Mouse (Mus musculus): ENCODE data around the gene Wdr35. TPM values are rescaled to one million over a fixed set of nuclear protein-coding genes. Genes with fewer than 3 reads are reported as not detected.

The Wdr35 gene
- total and polyA plus RNA-seq, 3 experiments: 3.4 to 9.5 (median 9.0) TPM

- Histone ChIP-seq H3K4me1 (ENCODE audit: control insufficient read depth, insufficient read depth, low read length) (no peaks in the 10 kb centered on the region), H3K9ac (ENCODE audit: low read depth, low read length) (no peak overlapping the region), H3K79me2 (replicated peaks; ENCODE audit: control insufficient read depth, insufficient read depth, low read length) (no peaks in the 10 kb centered on the region), H3K36me3 (ENCODE audit: control insufficient read depth, insufficient read depth, low read length) (no peaks in the 10 kb centered on the region), H3K4me3 (no peak overlapping the region), H3K27me3 (ENCODE audit: control insufficient read depth, insufficient read depth, low read length) (no peaks in the 10 kb centered on the region), H3K27ac (no peak overlapping the region)
- DNase-seq: no peak
- 54% methylated on average over 4 of the region's 4 CpGs for WGBS
- no peak for TF ChIP-seq EP300 (IDR thresholded peaks at IDR 0.05; ENCODE audit: insufficient read depth, low read depth, low read length)
- TF ChIP-seq POLR2A (IDR thresholded peaks at IDR 0.05; ENCODE audit: insufficient read depth, low read depth, low read length): no peak
- no peak for TF ChIP-seq CTCF (IDR thresholded peaks at IDR 0.05)
- intact Hi-C loops (cut with DNase I): no loop called here
Observed at GRCm38 (mm10) chr12:9010311-9010710, 36.6 kb downstream of the Wdr35 start.

- WGBS: 91% methylated on average over 9 of the region's 9 CpGs
- intact Hi-C loops (cut with DNase I): no loop called here
- Histone ChIP-seq H3K4me3 (no peak overlapping the region), H3K27me3 (ENCODE audit: control insufficient read depth, insufficient read depth, low read length) (no peaks in the 10 kb centered on the region), H3K9ac (ENCODE audit: low read depth, low read length) (no peak overlapping the region), H3K27ac (no peak overlapping the region), H3K4me1 (ENCODE audit: control insufficient read depth, insufficient read depth, low read length) (no peaks in the 10 kb centered on the region), H3K79me2 (replicated peaks; ENCODE audit: control insufficient read depth, insufficient read depth, low read length) (no peaks in the 10 kb centered on the region), H3K36me3 (ENCODE audit: control insufficient read depth, insufficient read depth, low read length) (no peaks in the 10 kb centered on the region)
- DNase-seq: no peak
- TF ChIP-seq EP300 (IDR thresholded peaks at IDR 0.05; ENCODE audit: insufficient read depth, low read depth, low read length) (no peak), POLR2A (IDR thresholded peaks at IDR 0.05; ENCODE audit: insufficient read depth, low read depth, low read length) (no peak), CTCF (IDR thresholded peaks at IDR 0.05) (no peak)
Observed at GRCm38 (mm10) chr12:9016376-9016775, 42.7 kb downstream of the Wdr35 start.

GRCm38 (mm10) chr12:9020431-9020830 is 46.7 kb downstream of the Wdr35 start:
- no peak for DNase-seq
- no peaks in the 10 kb centered on the region for H3K79me2 ChIP-seq (replicated peaks; ENCODE audit: control insufficient read depth, insufficient read depth, low read length)
- H3K27me3 ChIP-seq (ENCODE audit: control insufficient read depth, insufficient read depth, low read length): no peaks in the 10 kb centered on the region
- no peak overlapping the region for H3K4me3 ChIP-seq
- H3K36me3 ChIP-seq (ENCODE audit: control insufficient read depth, insufficient read depth, low read length): no peaks in the 10 kb centered on the region; the same call in 1 of the 2 replicates
- WGBS: 98% methylated on average over 8 of the region's 8 CpGs
- H3K27ac ChIP-seq: no peak overlapping the region
- H3K9ac ChIP-seq (ENCODE audit: low read depth, low read length): no peak overlapping the region
- H3K4me1 ChIP-seq (ENCODE audit: control insufficient read depth, insufficient read depth, low read length): no peaks in the 10 kb centered on the region
- no peak for TF ChIP-seq POLR2A (IDR thresholded peaks at IDR 0.05; ENCODE audit: insufficient read depth, low read depth, low read length)
- TF ChIP-seq EP300 (IDR thresholded peaks at IDR 0.05; ENCODE audit: insufficient read depth, low read depth, low read length): no peak
- TF ChIP-seq CTCF (IDR thresholded peaks at IDR 0.05): no peak
- intact Hi-C loops (cut with DNase I): no loop called here

GRCm38 (mm10) chr12:9020986-9021385 is 47.3 kb downstream of the Wdr35 start:
- TF ChIP-seq POLR2A (IDR thresholded peaks at IDR 0.05; ENCODE audit: insufficient read depth, low read depth, low read length): no peak
- no peak for TF ChIP-seq CTCF (IDR thresholded peaks at IDR 0.05)
- no peak for TF ChIP-seq EP300 (IDR thresholded peaks at IDR 0.05; ENCODE audit: insufficient read depth, low read depth, low read length)
- Histone ChIP-seq H3K27me3 (ENCODE audit: control insufficient read depth, insufficient read depth, low read length) (no peaks in the 10 kb centered on the region), H3K4me3 (no peak overlapping the region), H3K79me2 (replicated peaks; ENCODE audit: control insufficient read depth, insufficient read depth, low read length) (no peaks in the 10 kb centered on the region), H3K9ac (ENCODE audit: low read depth, low read length) (no peak overlapping the region), H3K36me3 (ENCODE audit: control insufficient read depth, insufficient read depth, low read length) (no peaks in the 10 kb centered on the region; the same call in 1 of the 2 replicates), H3K27ac (no peak overlapping the region), H3K4me1 (ENCODE audit: control insufficient read depth, insufficient read depth, low read length) (no peaks in the 10 kb centered on the region)
- 68% methylated on average over 3 of the region's 3 CpGs for WGBS
- intact Hi-C loops (cut with DNase I): no loop called here
- no peak for DNase-seq

- TF ChIP-seq CTCF (IDR thresholded peaks at IDR 0.05) (peak; percentile 22), EP300 (IDR thresholded peaks at IDR 0.05; ENCODE audit: insufficient read depth, low read depth, low read length) (no peak)
- Histone ChIP-seq H3K27me3 (ENCODE audit: control insufficient read depth, insufficient read depth, low read length) (no peaks in the 10 kb centered on the region), H3K9ac (ENCODE audit: low read depth, low read length) (no peak overlapping the region), H3K36me3 (ENCODE audit: control insufficient read depth, insufficient read depth, low read length) (no peaks in the 10 kb centered on the region; the same call in 1 of the 2 replicates), H3K79me2 (replicated peaks; ENCODE audit: control insufficient read depth, insufficient read depth, low read length) (no peaks in the 10 kb centered on the region), H3K4me1 (ENCODE audit: control insufficient read depth, insufficient read depth, low read length) (no peaks in the 10 kb centered on the region), H3K4me3 (no peak overlapping the region), H3K27ac (no peak overlapping the region)
- intact Hi-C loops (cut with DNase I): no loop called here
- no peak for DNase-seq
- WGBS: 44% methylated on average over 4 of the region's 4 CpGs
Observed at GRCm38 (mm10) chr12:9023031-9023430, 49.3 kb downstream of the Wdr35 start.

- no peak overlapping the region for H3K4me3 ChIP-seq
- TF ChIP-seq CTCF (IDR thresholded peaks at IDR 0.05): no peak
- no peak for TF ChIP-seq EP300 (IDR thresholded peaks at IDR 0.05; ENCODE audit: insufficient read depth, low read depth, low read length)
- no peak for TF ChIP-seq POLR2A (IDR thresholded peaks at IDR 0.05; ENCODE audit: insufficient read depth, low read depth, low read length)
- no peaks in the 10 kb centered on the region; the same call in 1 of the 2 replicates for H3K36me3 ChIP-seq (ENCODE audit: control insufficient read depth, insufficient read depth, low read length)
- H3K9ac ChIP-seq (ENCODE audit: low read depth, low read length): no peak overlapping the region
- intact Hi-C loops (cut with DNase I): no loop called here
- H3K27ac ChIP-seq: no peak overlapping the region; the same call in 1 of the 2 replicates
- 93% methylated on average over 14 of the region's 14 CpGs for WGBS
- H3K27me3 ChIP-seq (ENCODE audit: control insufficient read depth, insufficient read depth, low read length): no peaks in the 10 kb centered on the region
- no peak for DNase-seq
- no peaks in the 10 kb centered on the region for H3K79me2 ChIP-seq (replicated peaks; ENCODE audit: control insufficient read depth, insufficient read depth, low read length)
- no peaks in the 10 kb centered on the region for H3K4me1 ChIP-seq (ENCODE audit: control insufficient read depth, insufficient read depth, low read length)
Observed at GRCm38 (mm10) chr12:9024071-9024470, 50.4 kb downstream of the Wdr35 start.
